Comparison of ENCODE assay signal across 8 mouse cellular contexts in genomic region chr14:75787794-75788175, GRCm38 (mm10). TPM values are rescaled to one million over a fixed set of nuclear protein-coding genes. Genes with fewer than 3 reads are reported as not detected.
DNase-seq lines count a peak whose midpoint lies in the region; ATAC-seq and TF ChIP-seq lines count a peak whose summit lies in the region.

No protein-coding gene starts in this region.

- whole genome bisulfite sequencing in forebrain, embryonic 10.5 days = 30% methylated on average over 7 of the region's 7 CpGs
- WGBS in forebrain, embryonic 11.5 days = 33% methylated on average over 7 of the region's 7 CpGs
- WGBS in limb, embryonic 15.5 days = 28% methylated on average over 7 of the region's 7 CpGs
- WGBS in stomach, postnatal 0 days = 25% methylated on average over 7 of the region's 7 CpGs

- no peaks in the 10 kb centered on the region for H3K36me3 ChIP-seq in forebrain, embryonic 10.5 days (replicated peaks)
- no peaks in the 10 kb centered on the region for H3K36me3 ChIP-seq in forebrain, embryonic 11.5 days (ENCODE audit: control insufficient read depth, insufficient read depth, low read length)
- H3K36me3 ChIP-seq in testis, adult 2 months (ENCODE audit: control insufficient read depth, insufficient read depth, low read length) = no peaks in the 10 kb centered on the region
- H3K36me3 ChIP-seq in limb, embryonic 15.5 days = no peaks in the 10 kb centered on the region
- no peaks in the 10 kb centered on the region for H3K36me3 ChIP-seq in stomach, postnatal 0 days (ENCODE audit: control insufficient read depth, insufficient read depth, low read length)

- no peak for DNase-seq in forebrain, embryonic 10.5 days (ENCODE audit: extremely low spot score, low spot score)
- no peak for DNase-seq in forebrain, embryonic 11.5 days (ENCODE audit: low spot score)
- no peak for DNase-seq in testis, postnatal 10 days (ENCODE audit: low spot score)
- no peak for DNase-seq in stomach, postnatal 0 days (ENCODE audit: low spot score)
- DNase-seq in layer of hippocampus, postnatal 10 days (ENCODE audit: low spot score in 2 of 2) = no peak
- no peak for DNase-seq in cerebellum, postnatal 10 days

- TF ChIP-seq POLR2A in testis, adult 2 months (IDR thresholded peaks at IDR 0.05; ENCODE audit: control insufficient read depth, low read depth, low read length) = no peak

- no peaks in the 10 kb centered on the region for H3K9me3 ChIP-seq in forebrain, embryonic 10.5 days
- no peaks in the 10 kb centered on the region for H3K9me3 ChIP-seq in forebrain, embryonic 11.5 days (ENCODE audit: control insufficient read depth, low read length)
- no peaks in the 10 kb centered on the region for H3K9me3 ChIP-seq in limb, embryonic 15.5 days
- H3K9me3 ChIP-seq in stomach, postnatal 0 days (ENCODE audit: control insufficient read depth, low read length) = no peaks in the 10 kb centered on the region

- TF ChIP-seq CTCF in testis, adult 2 months (IDR thresholded peaks at IDR 0.05; ENCODE audit: control insufficient read depth, insufficient read depth, insufficient replicate concordance, low read depth, low read length) = no peak
- no peak for TF ChIP-seq CTCF in stomach, postnatal 0 days (IDR thresholded peaks at IDR 0.05; ENCODE audit: low read depth)

- H3K27me3 ChIP-seq in forebrain, embryonic 10.5 days (ENCODE audit: poor library complexity, severe bottlenecking) = peaks cover 20% of the 10 kb centered on the region
- no peaks in the 10 kb centered on the region for H3K27me3 ChIP-seq in forebrain, embryonic 11.5 days (ENCODE audit: control insufficient read depth, insufficient read depth, low read length)
- no peaks in the 10 kb centered on the region for H3K27me3 ChIP-seq in testis, adult 2 months (ENCODE audit: control insufficient read depth, insufficient read depth, low read length)
- H3K27me3 ChIP-seq in limb, embryonic 15.5 days = peaks cover 12% of the 10 kb centered on the region
- no peaks in the 10 kb centered on the region for H3K27me3 ChIP-seq in stomach, postnatal 0 days (ENCODE audit: control insufficient read depth, insufficient read depth, low read length)

- H3K4me1 ChIP-seq in forebrain, embryonic 10.5 days = peaks cover 20% of the 10 kb centered on the region
- H3K4me1 ChIP-seq in forebrain, embryonic 11.5 days (replicated peaks; ENCODE audit: control insufficient read depth, insufficient read depth, low read length) = 0 out of 2 replicates have a peak, but pooled peaks cover 2% of the 10 kb centered on the region
- peaks cover 5% of the 10 kb centered on the region for H3K4me1 ChIP-seq in testis, adult 2 months (ENCODE audit: control insufficient read depth, insufficient read depth, low read length)
- peaks cover 5% of the 10 kb centered on the region for H3K4me1 ChIP-seq in limb, embryonic 15.5 days
- H3K4me1 ChIP-seq in stomach, postnatal 0 days (replicated peaks; ENCODE audit: control insufficient read depth, insufficient read depth) = peaks cover 4% of the 10 kb centered on the region; the same call in 1 of the 2 replicates

- H3K4me2 ChIP-seq in forebrain, embryonic 11.5 days (ENCODE audit: low read depth, low read length, severe bottlenecking) = no peak overlapping the region
- H3K4me2 ChIP-seq in limb, embryonic 15.5 days = peak overlapping the region; percentile 91; the same call in 1 of the 2 replicates
- peak overlapping the region; percentile 80 for H3K4me2 ChIP-seq in stomach, postnatal 0 days (replicated peaks; ENCODE audit: low read depth)

- H3K27ac ChIP-seq in forebrain, embryonic 10.5 days = no peak overlapping the region
- no peak overlapping the region for H3K27ac ChIP-seq in forebrain, embryonic 11.5 days (ENCODE audit: low read depth, low read length)
- peak overlapping the region; percentile 34; the same call in 1 of the 2 replicates for H3K27ac ChIP-seq in testis, adult 2 months (ENCODE audit: control insufficient read depth, insufficient read depth, low read depth, low read length)
- H3K27ac ChIP-seq in limb, embryonic 15.5 days = no peak overlapping the region
- H3K27ac ChIP-seq in stomach, postnatal 0 days (replicated peaks) = no peak overlapping the region

- no peak for TF ChIP-seq EP300 in stomach, postnatal 0 days (optimal IDR thresholded peaks at IDR 0.05)

- peak overlapping the region; percentile 86; the same call in 1 of the 2 replicates for H3K4me3 ChIP-seq in forebrain, embryonic 10.5 days
- no peak overlapping the region for H3K4me3 ChIP-seq in forebrain, embryonic 11.5 days (ENCODE audit: low read depth, low read length)
- H3K4me3 ChIP-seq in testis, adult 2 months (ENCODE audit: control insufficient read depth, low read depth, low read length) = peak overlapping the region; percentile 15; the same call in 1 of the 2 replicates
- no peak overlapping the region; the same call in 1 of the 2 replicates for H3K4me3 ChIP-seq in limb, embryonic 15.5 days
- peak overlapping the region; percentile 70; the same call in 1 of the 2 replicates for H3K4me3 ChIP-seq in stomach, postnatal 0 days (ENCODE audit: low read depth, low read length)

- no peak for ATAC-seq in forebrain, embryonic 11.5 days (replicated peaks; ENCODE audit: low FRiP score)
- no peak for ATAC-seq in limb, embryonic 15.5 days (ENCODE audit: insufficient number of reproducible peaks, low FRiP score, low TSS enrichment, low read depth)
- ATAC-seq in stomach, postnatal 0 days (ENCODE audit: low FRiP score, low TSS enrichment) = no peak

- no peak overlapping the region for H3K9ac ChIP-seq in forebrain, embryonic 11.5 days (ENCODE audit: low read length)
- H3K9ac ChIP-seq in limb, embryonic 15.5 days = no peak overlapping the region
- H3K9ac ChIP-seq in stomach, postnatal 0 days (ENCODE audit: low read length) = no peak overlapping the region

RNA-seq across cellular contexts. Expression of gene Slc25a30, which starts 0.9 kb away (rescaled TPM):
- 6.9 and 7.9 TPM in 2 replicates for polyA plus RNA-seq in forebrain, embryonic 10.5 days (2016; fragmentation: Nextera tagmentation; extraction: Ambion mirVana)
- polyA plus RNA-seq in forebrain, embryonic 11.5 days (2014; fragmentation: Nextera tagmentation; extraction: Ambion mirVana) = 9.2 and 9.4 TPM in 2 replicates
- polyA plus RNA-seq in testis, adult 2 months (2012; rRNA removed) = 12.5 and 16.5 TPM in 2 replicates
- polyA plus RNA-seq in limb, embryonic 15.5 days (2015; fragmentation: Nextera tagmentation; extraction: Ambion mirVana) = 2.6 and 3.7 TPM in 2 replicates
- 1.3 and 1.5 TPM in 2 replicates for polyA plus RNA-seq in stomach, postnatal 0 days (2015; fragmentation: Nextera tagmentation; extraction: Ambion mirVana)
- 10 to 100 TPM; 11.0 to 12.9 TPM for total RNA-seq in layer of hippocampus, postnatal 10 days (2021)

RNA-seq across cellular contexts. Expression of gene Cog3, which starts 33.5 kb away (rescaled TPM):
- 17.7 and 18.6 TPM in 2 replicates for polyA plus RNA-seq in forebrain, embryonic 10.5 days (2016; fragmentation: Nextera tagmentation; extraction: Ambion mirVana)
- 22.5 and 23.9 TPM in 2 replicates for polyA plus RNA-seq in forebrain, embryonic 11.5 days (2014; fragmentation: Nextera tagmentation; extraction: Ambion mirVana)
- 9.2 and 10.1 TPM in 2 replicates for polyA plus RNA-seq in testis, adult 2 months (2012; rRNA removed)
- 20.3 and 22.3 TPM in 2 replicates for polyA plus RNA-seq in limb, embryonic 15.5 days (2015; fragmentation: Nextera tagmentation; extraction: Ambion mirVana)
- polyA plus RNA-seq in stomach, postnatal 0 days (2015; fragmentation: Nextera tagmentation; extraction: Ambion mirVana) = 11.3 and 11.4 TPM in 2 replicates
- total RNA-seq in layer of hippocampus, postnatal 10 days (2021) = 10 to 100 TPM; 23.0 to 25.3 TPM

RNA-seq across cellular contexts. Expression of gene Tpt1, which starts 57.1 kb away (rescaled TPM):
- polyA plus RNA-seq in forebrain, embryonic 10.5 days (2016; fragmentation: Nextera tagmentation; extraction: Ambion mirVana) = 885 and 915 TPM in 2 replicates
- 889 and 1,020 TPM in 2 replicates for polyA plus RNA-seq in forebrain, embryonic 11.5 days (2014; fragmentation: Nextera tagmentation; extraction: Ambion mirVana)
- 478 and 593 TPM in 2 replicates for polyA plus RNA-seq in testis, adult 2 months (2012; rRNA removed)
- 944 and 1,088 TPM in 2 replicates for polyA plus RNA-seq in limb, embryonic 15.5 days (2015; fragmentation: Nextera tagmentation; extraction: Ambion mirVana)
- 1,101 and 1,127 TPM in 2 replicates for polyA plus RNA-seq in stomach, postnatal 0 days (2015; fragmentation: Nextera tagmentation; extraction: Ambion mirVana)
- 1,000 to 10,000 TPM; 1,133 to 1,398 TPM for total RNA-seq in layer of hippocampus, postnatal 10 days (2021)

Comparison
In these comparisons a context has a peak if more than half of its experiments do, and no peak if none do; other contexts are left out.
1. H3K4me3 ChIP-seq: peak in forebrain, embryonic 10.5 days (single experiment), testis, adult 2 months (single experiment) and stomach, postnatal 0 days (single experiment); none in forebrain, embryonic 11.5 days (single experiment) and limb, embryonic 15.5 days (single experiment).